Mouse (Mus musculus): ENCODE measurements around the gene Cactin. TPM values are rescaled to one million over a fixed set of nuclear protein-coding genes. Genes with fewer than 3 reads are reported as not detected.
A peak's percentile ranks its signal among the peaks of the same experiment; 100 is the strongest.

Cactin gene
- polyA plus RNA-seq (2015; fragmentation: Nextera tagmentation; extraction: Ambion mirVana), result 48.4 and 49.9 TPM in 2 replicates

DNA sequence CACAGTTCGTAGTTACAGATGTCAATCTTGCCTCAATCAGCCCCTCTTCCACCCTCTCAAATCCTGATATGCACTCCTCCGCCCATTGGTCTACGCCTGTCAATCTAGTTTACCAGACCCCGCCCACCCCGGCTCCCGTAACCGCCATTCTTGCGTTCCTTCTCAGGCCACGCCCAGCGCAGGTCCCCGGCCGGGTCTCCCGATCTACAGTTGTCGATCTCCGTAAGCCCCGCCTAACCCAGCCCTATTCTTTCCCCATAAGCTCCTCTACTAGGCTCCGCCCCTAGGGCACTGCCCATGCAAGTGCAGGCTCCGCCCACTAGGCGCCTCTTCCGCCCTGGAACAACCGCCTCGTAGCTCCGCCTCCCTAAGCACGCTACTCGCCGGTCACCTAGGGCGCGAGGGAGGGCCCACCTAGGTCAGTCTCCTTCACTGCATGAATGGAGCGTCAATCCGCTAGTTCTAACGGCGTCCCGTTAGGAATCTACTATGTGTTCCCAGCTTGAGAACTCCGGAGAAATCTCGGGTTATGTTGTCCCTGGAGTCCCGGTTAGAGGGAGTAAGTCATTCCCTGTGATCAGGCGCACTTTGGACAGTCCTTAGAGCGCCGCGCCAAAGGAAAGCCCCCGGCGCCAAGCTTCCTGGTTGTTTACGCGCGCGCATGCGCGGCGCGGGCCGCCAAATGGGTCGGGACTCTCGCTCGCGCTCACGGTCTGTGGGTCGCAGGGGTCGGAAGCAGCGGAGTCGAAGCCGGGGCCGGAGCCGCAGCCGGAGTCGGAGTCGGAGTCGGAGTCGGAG, at the start of gene Cactin:
Cactin (plus strand) TSS at position 554 of the 798 bp plus-strand sequence.
- Histone ChIP-seq H3K4me3 (peak within 1 kb of the TSS; percentile 94), H3K4me1 (peaks cover 52% of the 10 kb centered on the region), H3K9me3 (no peaks in the 10 kb centered on the region), H3K27me3 (no peaks in the 10 kb centered on the region), H3K36me3 (peaks cover 47% of the 10 kb centered on the region), H3K4me2 (peak within 1 kb of the TSS; percentile 76), H3K27ac (peak within 1 kb of the TSS; percentile 89), H3K9ac (peak within 1 kb of the TSS; percentile 88)
- ATAC-seq (ENCODE audit: borderline replicate concordance, extremely low read depth, low FRiP score, low TSS enrichment), result peak; percentile 93
- under 1% methylated on average over 68 of the region's 68 CpGs for WGBS

GRCm38 (mm10) chr10:81272356-81272755, 48.5 kb upstream of the Cactin start:
- Histone ChIP-seq H3K36me3 (peaks cover 31% of the 10 kb centered on the region), H3K9me3 (no peaks in the 10 kb centered on the region), H3K4me3 (no peak overlapping the region), H3K9ac (no peak overlapping the region), H3K27ac (no peak overlapping the region), H3K4me1 (peaks cover 16% of the 10 kb centered on the region), H3K27me3 (no peaks in the 10 kb centered on the region), H3K4me2 (no peak overlapping the region)
- ATAC-seq (ENCODE audit: borderline replicate concordance, extremely low read depth, low FRiP score, low TSS enrichment), result no peak
- WGBS, result 90% methylated on average over 21 of the region's 21 CpGs

DNA sequence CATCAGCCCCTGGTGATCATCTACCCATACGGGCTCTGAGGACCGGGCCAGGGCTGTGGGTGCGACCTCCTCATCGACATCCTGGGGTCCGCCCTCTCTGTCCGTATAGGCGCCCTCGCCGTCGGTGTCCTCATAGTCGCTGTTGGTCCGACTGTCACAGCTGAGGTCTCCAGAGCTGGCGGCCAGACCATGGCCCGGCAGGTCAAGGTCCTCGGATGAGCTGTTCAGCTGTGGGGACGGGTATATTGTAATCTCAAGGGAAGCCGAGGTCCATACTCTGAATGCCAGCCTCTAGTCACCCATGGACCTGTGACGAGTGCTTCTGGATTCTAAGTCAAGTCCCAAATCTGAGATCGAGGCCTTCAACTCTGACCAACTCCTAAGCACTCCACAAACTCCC, 47.1 kb upstream of the Cactin start:
- Histone ChIP-seq H3K36me3 (peaks cover 31% of the 10 kb centered on the region), H3K9ac (no peak overlapping the region), H3K27ac (no peak overlapping the region), H3K4me1 (peaks cover 6% of the 10 kb centered on the region), H3K4me2 (no peak overlapping the region), H3K9me3 (no peaks in the 10 kb centered on the region), H3K27me3 (no peaks in the 10 kb centered on the region), H3K4me3 (no peak overlapping the region)
- no peak for ATAC-seq (ENCODE audit: borderline replicate concordance, extremely low read depth, low FRiP score, low TSS enrichment)
- WGBS, result 94% methylated on average over 19 of the region's 19 CpGs

- Histone ChIP-seq H3K4me3 (no peak overlapping the region), H3K9me3 (no peaks in the 10 kb centered on the region), H3K27me3 (peaks cover 18% of the 10 kb centered on the region), H3K9ac (no peak overlapping the region), H3K27ac (no peak overlapping the region), H3K4me2 (no peak overlapping the region), H3K36me3 (peaks cover 9% of the 10 kb centered on the region), H3K4me1 (peaks cover 6% of the 10 kb centered on the region)
- no peak for ATAC-seq (ENCODE audit: borderline replicate concordance, extremely low read depth, low FRiP score, low TSS enrichment)
- WGBS, result 72% methylated on average over 22 of the region's 22 CpGs
Measured at GRCm38 (mm10) chr10:81277676-81278075, 43.2 kb upstream of the Cactin start.

DNA sequence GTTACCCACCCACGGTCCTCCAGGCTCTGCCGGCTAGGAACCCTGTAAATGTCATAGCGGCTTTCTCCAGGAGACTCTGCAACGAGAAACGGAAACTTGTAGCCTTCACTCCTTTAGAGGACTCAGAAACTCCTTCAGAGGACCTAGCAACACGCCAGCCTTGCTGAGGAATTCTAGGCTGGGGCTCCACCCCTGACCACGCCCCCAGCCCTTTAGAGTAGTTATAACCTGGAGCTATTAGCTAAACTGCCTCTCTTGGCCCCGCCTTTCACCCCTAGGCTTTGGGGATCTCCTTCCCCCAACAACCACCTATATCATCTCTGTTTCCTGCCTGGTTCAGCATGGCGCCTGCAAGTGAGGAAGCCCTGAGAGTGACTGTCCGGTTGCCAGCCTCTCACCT, 41.4 kb upstream of the Cactin start:
- Histone ChIP-seq H3K27ac (no peak overlapping the region), H3K36me3 (no peaks in the 10 kb centered on the region), H3K9me3 (no peaks in the 10 kb centered on the region), H3K4me3 (no peak overlapping the region), H3K27me3 (peaks cover 35% of the 10 kb centered on the region), H3K4me2 (no peak overlapping the region), H3K9ac (no peak overlapping the region), H3K4me1 (peaks cover 8% of the 10 kb centered on the region)
- WGBS, result 32% methylated on average over 10 of the region's 10 CpGs
- ATAC-seq (ENCODE audit: borderline replicate concordance, extremely low read depth, low FRiP score, low TSS enrichment), result no peak

- ATAC-seq (ENCODE audit: borderline replicate concordance, extremely low read depth, low FRiP score, low TSS enrichment), result no peak
- WGBS, result 36% methylated on average over 6 of the region's 6 CpGs
- H3K27ac ChIP-seq, result peak overlapping the region; percentile 76
Measured at GRCm38 (mm10) chr10:81284189-81284588, 36.7 kb upstream of the Cactin start.

DNA sequence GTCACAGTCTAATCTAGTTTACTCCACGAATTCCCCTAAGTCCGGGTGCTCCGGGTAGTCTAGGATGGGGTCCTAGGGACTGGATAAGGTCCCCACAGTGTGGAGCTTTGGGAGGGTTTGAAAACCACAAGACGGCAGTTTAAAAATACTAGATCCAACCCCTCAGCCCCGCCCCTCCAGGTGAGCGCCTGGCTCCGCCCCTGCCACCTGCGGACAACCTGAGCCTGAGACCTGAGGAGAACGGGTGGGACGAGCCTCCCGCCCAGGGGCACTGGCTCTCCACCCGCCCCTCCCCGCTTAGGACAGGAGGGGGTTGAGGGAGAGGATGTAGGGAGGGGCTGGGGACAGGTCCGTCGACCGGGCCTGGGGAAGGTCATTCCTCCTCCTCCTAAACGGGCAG, 36.2 kb upstream of the Cactin start:
- 0 out of 2 replicates have a peak overlapping the region, but pooled peaks have one; percentile 45 for H3K9ac ChIP-seq
- no peaks in the 10 kb centered on the region for H3K9me3 ChIP-seq
- 5% methylated on average over 17 of the region's 17 CpGs for WGBS
- H3K4me1 ChIP-seq, result peaks cover 37% of the 10 kb centered on the region
- H3K4me3 ChIP-seq, result peak overlapping the region; percentile 50
- H3K4me2 ChIP-seq, result peak overlapping the region; percentile 83
- H3K36me3 ChIP-seq, result no peaks in the 10 kb centered on the region
- H3K27me3 ChIP-seq, result peaks cover 44% of the 10 kb centered on the region
- ATAC-seq (ENCODE audit: borderline replicate concordance, extremely low read depth, low FRiP score, low TSS enrichment), result peak; percentile 43; the same call in 1 of the 2 replicates
- peak overlapping the region; percentile 76 for H3K27ac ChIP-seq

More at GRCm38 (mm10) chr10:81284189-81284588, 36.7 kb upstream of the Cactin start:
- Histone ChIP-seq H3K36me3 (no peaks in the 10 kb centered on the region), H3K9ac (no peak overlapping the region), H3K4me3 (peak overlapping the region; percentile 50; the same call in 1 of the 2 replicates), H3K4me1 (peaks cover 42% of the 10 kb centered on the region), H3K4me2 (peak overlapping the region; percentile 83; the same call in 1 of the 2 replicates), H3K27me3 (peaks cover 47% of the 10 kb centered on the region), H3K9me3 (no peaks in the 10 kb centered on the region)

GRCm38 (mm10) chr10:81285694-81286450, 35.0 kb upstream of the Cactin start:
- ATAC-seq (ENCODE audit: borderline replicate concordance, extremely low read depth, low FRiP score, low TSS enrichment), result peak; percentile 53; the same call in 1 of the 2 replicates
- Histone ChIP-seq H3K4me3 (peak overlapping the region; percentile 50), H3K27me3 (peaks cover 41% of the 10 kb centered on the region), H3K4me1 (peaks cover 44% of the 10 kb centered on the region), H3K27ac (peak overlapping the region; percentile 76), H3K36me3 (no peaks in the 10 kb centered on the region), H3K9me3 (no peaks in the 10 kb centered on the region), H3K9ac (peak overlapping the region; percentile 45), H3K4me2 (peak overlapping the region; percentile 83)
- 2% methylated on average over 54 of the region's 54 CpGs for WGBS

DNA sequence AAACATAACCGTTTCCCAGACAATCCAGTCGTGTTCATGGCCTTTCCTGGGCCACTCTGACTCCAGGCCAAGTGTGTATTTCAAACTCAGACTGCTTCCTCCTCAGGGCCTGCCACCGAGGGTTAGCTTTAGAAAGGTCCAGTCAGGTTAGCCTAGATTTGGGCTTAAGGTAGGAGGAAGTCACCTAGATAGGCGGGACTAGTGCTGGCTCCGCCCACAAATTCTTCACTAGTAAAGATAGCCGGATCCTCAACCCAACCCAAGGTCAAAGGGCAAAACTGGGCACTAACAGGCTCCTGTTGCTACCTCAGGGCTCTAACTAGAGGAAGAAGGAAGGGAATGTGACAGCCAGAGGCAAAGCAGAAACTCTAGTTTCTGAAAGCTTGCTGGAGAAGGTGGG, 34.3 kb upstream of the Cactin start:
- Histone ChIP-seq H3K36me3 (no peaks in the 10 kb centered on the region), H3K4me3 (no peak overlapping the region), H3K9me3 (no peaks in the 10 kb centered on the region), H3K4me1 (peaks cover 50% of the 10 kb centered on the region), H3K27me3 (peaks cover 42% of the 10 kb centered on the region), H3K27ac (peak overlapping the region; percentile 53; the same call in 1 of the 2 replicates), H3K4me2 (peak overlapping the region; percentile 83; the same call in 1 of the 2 replicates), H3K9ac (no peak overlapping the region)
- 29% methylated on average over 6 of the region's 6 CpGs for WGBS
- no peak for ATAC-seq (ENCODE audit: borderline replicate concordance, extremely low read depth, low FRiP score, low TSS enrichment)

DNA sequence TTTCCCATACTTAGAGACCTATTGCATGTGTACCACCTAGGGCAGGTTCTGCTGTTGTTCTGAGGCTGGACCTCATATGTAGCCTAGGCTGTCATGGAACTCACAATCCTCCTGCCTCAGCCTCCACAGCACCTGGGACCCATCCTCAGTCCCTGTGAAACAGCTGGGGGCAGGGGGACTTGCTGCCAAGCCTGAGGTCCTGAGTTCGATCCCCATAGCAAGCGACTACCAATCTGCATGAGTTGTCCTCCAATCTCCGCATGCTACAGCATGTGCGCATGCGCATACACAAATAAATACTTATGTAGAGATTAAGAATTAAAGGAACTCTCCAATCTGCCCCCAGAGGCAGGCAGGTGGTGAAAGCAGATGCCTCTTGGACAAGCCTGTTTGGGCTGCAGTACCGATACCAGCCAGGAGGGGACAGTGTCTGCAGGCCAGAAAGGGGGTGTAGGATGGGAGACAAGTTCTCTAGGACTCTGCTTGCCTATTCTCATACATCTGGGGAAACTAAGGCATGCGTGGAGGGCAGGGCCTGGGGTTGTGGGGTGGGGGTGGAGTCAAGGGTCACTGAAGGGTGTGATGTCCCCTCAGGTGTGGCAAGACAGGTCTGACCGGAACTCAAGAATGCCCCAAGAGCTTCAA, 33.3 kb upstream of the Cactin start:
- Histone ChIP-seq H3K27ac (peak overlapping the region; percentile 43; the same call in 1 of the 2 replicates), H3K27me3 (peaks cover 38% of the 10 kb centered on the region), H3K9ac (no peak overlapping the region), H3K36me3 (no peaks in the 10 kb centered on the region), H3K4me3 (no peak overlapping the region), H3K4me1 (peaks cover 50% of the 10 kb centered on the region), H3K4me2 (peak overlapping the region; percentile 12; the same call in 1 of the 2 replicates), H3K9me3 (no peaks in the 10 kb centered on the region)
- 50% methylated on average over 8 of the region's 8 CpGs for whole genome bisulfite sequencing
- no peak for ATAC-seq (ENCODE audit: borderline replicate concordance, extremely low read depth, low FRiP score, low TSS enrichment)

DNA sequence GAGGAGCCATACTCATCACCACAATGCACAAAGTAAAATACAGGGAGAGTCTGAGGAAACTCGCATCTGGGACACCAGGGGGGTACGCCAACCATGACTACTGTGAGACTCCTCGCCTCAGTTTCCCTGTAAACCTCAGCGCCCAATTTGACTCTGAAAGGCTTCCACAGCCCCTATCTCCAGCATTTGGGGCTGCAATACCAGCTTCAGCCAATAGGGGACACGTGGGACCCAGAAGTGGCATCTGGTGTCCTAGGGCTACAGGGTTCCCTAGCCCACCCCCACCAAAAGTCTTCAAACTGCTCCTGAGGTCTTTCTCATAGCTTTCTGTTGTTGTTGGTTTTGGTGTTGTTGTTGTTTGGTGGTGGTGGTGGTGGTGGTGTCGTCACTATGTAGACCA, 32.3 kb upstream of the Cactin start:
- ATAC-seq (ENCODE audit: borderline replicate concordance, extremely low read depth, low FRiP score, low TSS enrichment), result no peak
- Histone ChIP-seq H3K4me3 (no peak overlapping the region), H3K9me3 (no peaks in the 10 kb centered on the region), H3K27ac (peak overlapping the region; percentile 43; the same call in 1 of the 2 replicates), H3K4me1 (peaks cover 52% of the 10 kb centered on the region), H3K4me2 (peak overlapping the region; percentile 12; the same call in 1 of the 2 replicates), H3K9ac (no peak overlapping the region), H3K36me3 (no peaks in the 10 kb centered on the region), H3K27me3 (peaks cover 30% of the 10 kb centered on the region)
- 28% methylated on average over 6 of the region's 6 CpGs for WGBS
